Mouse (Mus musculus): ENCODE measurements around the gene Fmo2. TPM values are rescaled to one million over a fixed set of nuclear protein-coding genes. Genes with fewer than 3 reads are reported as not detected.

Gene Fmo2
- total RNA-seq (2021), result 1 to 10 TPM; 1.2 to 1.7 TPM
- long read RNA-seq, experiment 1, result 0 reads
- long read RNA-seq, experiment 2, partial matches to known transcripts, result 0 of 1 reads
- long read RNA-seq, experiment 2, other reads (novel, unspliced or antisense), result 1 of 1 reads

- no peak for DNase-seq (ENCODE audit: low spot score in 2 of 2)
These were observed at the start of gene Fmo2 for GRCm38 (mm10) chr1:162897838-162898811. Gene Fmo2 (minus strand): TSS chr1:162898726.

GRCm38 (mm10) chr1:162947934-162948333 is 49.4 kb upstream of the Fmo2 start:
- DNase-seq (ENCODE audit: low spot score in 2 of 2), result no peak

- no peak for DNase-seq (ENCODE audit: low spot score in 2 of 2)
These were observed 48.5 kb upstream of the Fmo2 start for GRCm38 (mm10) chr1:162946837-162947558.

- DNase-seq (ENCODE audit: low spot score in 2 of 2), result no peak
These were observed 45.2 kb upstream of the Fmo2 start for GRCm38 (mm10) chr1:162943700-162944099.

GRCm38 (mm10) chr1:162938696-162939351 is 40.3 kb upstream of the Fmo2 start:
- no peak for DNase-seq (ENCODE audit: low spot score in 2 of 2)

- DNase-seq (ENCODE audit: low spot score in 2 of 2), result peak in 1 of 2 experiments; percentile 2
These were observed 39.6 kb upstream of the Fmo2 start for GRCm38 (mm10) chr1:162937970-162938695.

GRCm38 (mm10) chr1:162937415-162937814 is 38.9 kb upstream of the Fmo2 start, which contains the start of gene Fmo6:
Gene Fmo6 (minus strand): TSS chr1:162937515.
- DNase-seq (ENCODE audit: low spot score in 2 of 2), result no peak

GRCm38 (mm10) chr1:162934374-162935012 is 36.0 kb upstream of the Fmo2 start:
- DNase-seq (ENCODE audit: low spot score in 2 of 2), result no peak

GRCm38 (mm10) chr1:162932386-162932785 is 33.9 kb upstream of the Fmo2 start:
- DNase-seq (ENCODE audit: low spot score in 2 of 2), result no peak

GRCm38 (mm10) chr1:162931880-162932279 is 33.4 kb upstream of the Fmo2 start:
- no peak for DNase-seq (ENCODE audit: low spot score in 2 of 2)

GRCm38 (mm10) chr1:162931310-162931875 is 32.9 kb upstream of the Fmo2 start:
- DNase-seq (ENCODE audit: low spot score in 2 of 2), result no peak

GRCm38 (mm10) chr1:162930631-162931030 is 32.1 kb upstream of the Fmo2 start:
- no peak for DNase-seq (ENCODE audit: low spot score in 2 of 2)

- DNase-seq (ENCODE audit: low spot score in 2 of 2), result no peak
These were observed 30.6 kb upstream of the Fmo2 start for GRCm38 (mm10) chr1:162929146-162929545.

GRCm38 (mm10) chr1:162925121-162925520 is 26.6 kb upstream of the Fmo2 start:
- no peak for DNase-seq (ENCODE audit: low spot score in 2 of 2)

GRCm38 (mm10) chr1:162916661-162917060 is 18.1 kb upstream of the Fmo2 start:
- DNase-seq (ENCODE audit: low spot score in 2 of 2), result no peak

GRCm38 (mm10) chr1:162914932-162915556 is 16.5 kb upstream of the Fmo2 start:
- no peak for DNase-seq (ENCODE audit: low spot score in 2 of 2)

GRCm38 (mm10) chr1:162912085-162912484 is 13.6 kb upstream of the Fmo2 start:
- no peak for DNase-seq (ENCODE audit: low spot score in 2 of 2)

GRCm38 (mm10) chr1:162901879-162902278 is 3.4 kb upstream of the Fmo2 start:
- no peak for DNase-seq (ENCODE audit: low spot score in 2 of 2)

- peak; percentile 45 to 76 for DNase-seq (ENCODE audit: low spot score in 2 of 2)
These were observed 2.6 kb downstream of the Fmo2 start for GRCm38 (mm10) chr1:162895900-162896299.

All from layer of hippocampus, postnatal 14 days (tissue).